Mouse (Mus musculus): ENCODE measurements around the gene Aff3.

DNA sequence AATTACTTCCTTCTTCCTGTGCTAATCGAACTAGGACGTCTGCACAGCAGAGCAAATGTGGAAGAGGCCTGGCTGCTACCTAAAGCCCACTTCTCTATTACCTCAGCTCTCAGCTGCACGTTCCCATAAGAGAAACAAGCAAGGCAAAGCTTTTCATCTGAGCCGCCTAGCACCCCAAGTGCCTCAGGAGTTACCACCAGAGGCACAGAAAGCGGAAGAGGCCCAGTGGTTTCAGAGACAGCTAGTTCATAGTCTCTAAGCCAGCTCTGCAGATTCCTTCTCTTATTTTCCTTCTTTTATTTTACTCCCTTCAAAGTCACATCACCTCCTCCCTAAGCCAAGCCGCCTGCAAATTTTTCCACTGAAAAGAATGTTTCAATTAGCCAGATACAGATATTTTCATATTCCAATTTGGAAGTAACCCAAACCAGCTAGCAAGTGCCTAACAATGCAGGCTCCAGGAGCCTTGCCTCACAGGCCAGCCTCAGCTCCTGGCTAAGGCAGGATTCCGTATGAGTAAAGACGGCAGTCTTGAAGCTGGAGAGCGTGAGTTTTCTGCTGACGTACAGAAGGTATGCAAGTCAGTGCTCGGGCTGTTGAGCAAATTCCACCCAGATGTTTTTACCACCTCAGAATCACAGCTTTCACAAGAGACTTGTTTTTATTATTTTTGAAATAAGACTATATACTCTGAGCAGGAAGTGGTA is 62.8 kb downstream of the Aff3 start:
- no peak for TF ChIP-seq POLR2A (IDR thresholded peaks at IDR 0.05; ENCODE audit: insufficient read depth, low read depth, low read length)
- no peak for TF ChIP-seq CTCF (IDR thresholded peaks at IDR 0.05; ENCODE audit: insufficient read depth, low read depth, low read length)
